Mouse (Mus musculus) embryonic fibroblast, embryonic 13.5 days (primary cell): ENCODE results near the gene Ppp1r12b. TPM values are rescaled to one million over a fixed set of nuclear protein-coding genes. Genes with fewer than 3 reads are reported as not detected.

Experiments
- H3K27ac ChIP-seq: 2 replicates; pipeline ENCODE4 v1.5.1; 2012; ENCODE audit warnings: low read length, control low read depth, inconsistent platforms; ENCODE audit not compliant: insufficient read depth
- H3K4me1 ChIP-seq: 2 replicates; pipeline ENCODE4 v1.6.1; 2011; ENCODE audit warnings: low read length; ENCODE audit not compliant: control insufficient read depth, insufficient read depth
- H3K4me3 ChIP-seq: 2 replicates; pipeline ENCODE4 v1.5.1; 2011; ENCODE audit warnings: mild to moderate bottlenecking, control low read depth, low read length; ENCODE audit not compliant: insufficient read depth
- CTCF ChIP-seq: IDR thresholded peaks from 2 replicates; pipeline ENCODE4 v1.5.1; 2011; ENCODE audit warnings: mild to moderate bottlenecking, control low read depth, low read length, moderate library complexity, borderline replicate concordance; ENCODE audit not compliant: insufficient read depth
- POLR2A ChIP-seq: IDR thresholded peaks from 2 replicates; pipeline ENCODE4 v1.6.1; 2011; ENCODE audit warnings: low read depth, mild to moderate bottlenecking, control low read depth, low read length, moderate library complexity
- polyA plus RNA-seq: library from polyadenylated mRNA; stranded (reverse); fragments of >200 nt; gene quantifications from 2 replicates; pipeline ENCODE4 v1.2.4, GENCODE M21; 2011; ENCODE audit warnings: low read depth; ENCODE audit not compliant: missing spikeins, insufficient read length

Gene Ppp1r12b
- polyA plus RNA-seq, 1 experiment = 20.3 TPM

DNA sequence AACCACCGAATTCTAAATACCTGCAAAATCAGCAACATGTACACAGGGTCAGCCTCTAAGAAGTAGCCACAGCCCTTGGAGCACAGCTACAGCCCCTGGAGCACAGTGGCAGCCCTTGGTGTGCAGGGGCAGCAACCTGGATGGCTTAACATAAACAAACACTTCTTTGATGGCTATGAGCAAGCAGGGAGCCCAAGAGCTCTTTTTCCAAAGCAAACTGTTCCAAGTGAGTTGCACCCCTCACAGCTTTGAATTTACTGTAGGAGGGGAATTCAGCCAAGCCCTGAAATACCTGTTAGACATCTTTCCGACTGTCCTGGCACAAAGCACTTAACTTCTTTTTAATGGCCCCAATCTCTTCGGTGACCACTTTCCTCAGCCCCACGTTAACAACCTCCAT is 14.9 kb downstream of the Ppp1r12b start:
- Histone ChIP-seq H3K4me1 (no peaks in the 10 kb centered on the region), H3K4me3 (no peak overlapping the region), H3K27ac (no peak overlapping the region)
- no peak for TF ChIP-seq POLR2A
- no peak for TF ChIP-seq CTCF

DNA sequence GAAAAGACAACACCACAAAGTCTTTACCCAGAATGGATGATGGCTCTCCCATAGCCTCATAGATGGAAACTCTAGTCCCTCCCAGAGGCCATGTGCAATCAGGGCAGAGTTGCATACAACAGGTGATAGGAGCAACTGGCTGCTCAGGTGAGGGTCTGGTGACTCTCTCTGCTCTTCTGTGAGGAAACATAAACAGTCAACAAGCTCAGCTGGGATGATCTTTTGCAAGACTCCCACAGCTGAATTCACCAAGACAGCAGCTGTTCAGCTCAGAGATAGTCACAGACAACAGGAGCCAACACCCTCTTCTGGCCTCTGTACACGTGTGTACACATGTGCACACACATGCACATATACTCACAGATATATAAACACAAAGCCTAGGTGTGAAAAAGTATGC is 17.5 kb downstream of the Ppp1r12b start:
- TF ChIP-seq POLR2A (no peak), CTCF (no peak)
- Histone ChIP-seq H3K4me3 (no peak overlapping the region), H3K4me1 (no peaks in the 10 kb centered on the region), H3K27ac (no peak overlapping the region)

DNA sequence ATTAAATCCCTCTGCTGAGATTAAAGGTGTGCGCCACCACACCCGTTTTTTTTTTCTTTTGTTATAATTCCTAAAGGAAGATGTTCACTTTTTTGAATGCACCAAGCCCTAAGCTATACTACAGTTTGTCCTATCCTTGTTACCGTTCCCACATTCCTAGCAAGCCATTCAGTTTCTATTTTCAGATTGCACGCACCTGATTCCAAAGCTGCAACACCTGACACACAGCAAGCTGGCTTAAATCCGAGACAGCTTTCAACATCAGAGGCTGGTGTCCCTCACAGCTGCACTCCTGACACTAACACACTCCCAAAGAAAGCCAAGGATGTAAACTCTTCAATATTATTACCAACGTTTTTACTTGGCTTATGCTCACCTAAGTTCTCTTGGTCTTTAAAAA is 19.4 kb downstream of the Ppp1r12b start:
- no peak overlapping the region for H3K27ac ChIP-seq
- no peak for TF ChIP-seq CTCF
- 0 out of 2 replicates have a peak, but pooled peaks cover 4% of the 10 kb centered on the region for H3K4me1 ChIP-seq
- H3K4me3 ChIP-seq = no peak overlapping the region

DNA sequence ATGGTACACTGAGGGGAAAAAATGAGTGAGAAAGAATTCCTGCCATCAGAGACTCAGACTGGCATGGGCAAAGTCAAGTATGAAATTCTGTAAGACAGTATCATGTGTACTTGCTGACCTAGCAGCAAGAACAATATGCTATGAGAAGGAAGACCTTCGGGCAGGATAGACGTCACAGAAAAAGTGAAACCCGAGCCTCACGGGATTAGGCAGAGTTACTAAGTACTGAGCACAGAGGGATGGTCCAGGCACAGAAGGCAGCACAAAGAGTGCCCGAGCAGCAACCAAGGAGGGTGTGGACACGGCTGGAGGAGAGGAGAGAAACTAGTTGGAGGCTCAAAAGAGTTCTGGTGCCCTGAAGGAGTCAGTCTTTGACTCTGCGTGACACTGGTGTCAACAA is 23.3 kb downstream of the Ppp1r12b start:
- no peak for TF ChIP-seq POLR2A
- TF ChIP-seq CTCF = no peak
- H3K4me1 ChIP-seq = 0 out of 2 replicates have a peak, but pooled peaks cover 4% of the 10 kb centered on the region
- no peak overlapping the region for H3K27ac ChIP-seq
- H3K4me3 ChIP-seq = no peak overlapping the region

DNA sequence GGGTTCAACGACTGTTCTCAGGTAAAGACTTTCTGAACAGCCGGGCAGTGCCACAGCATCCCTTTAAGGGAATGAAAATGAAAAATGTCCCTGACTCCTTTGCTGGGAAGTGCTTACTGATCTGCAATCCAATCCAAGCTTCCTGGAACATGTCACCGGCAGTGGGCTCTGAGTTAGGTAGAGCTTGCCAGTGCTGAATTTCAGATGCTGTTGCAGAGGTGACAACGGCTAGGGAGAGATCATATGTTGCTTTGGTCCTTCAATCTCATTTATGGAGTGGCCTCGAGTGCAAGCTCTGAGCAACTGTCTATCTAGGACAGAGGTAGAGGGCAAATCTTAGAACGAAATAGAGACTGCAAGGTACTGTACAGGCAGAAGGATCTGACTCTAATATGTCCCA is 36.7 kb downstream of the Ppp1r12b start:
- TF ChIP-seq CTCF = no peak
- TF ChIP-seq POLR2A = no peak
- peaks cover 4% of the 10 kb centered on the region for H3K4me1 ChIP-seq
- no peak overlapping the region for H3K27ac ChIP-seq
- no peak overlapping the region for H3K4me3 ChIP-seq

DNA sequence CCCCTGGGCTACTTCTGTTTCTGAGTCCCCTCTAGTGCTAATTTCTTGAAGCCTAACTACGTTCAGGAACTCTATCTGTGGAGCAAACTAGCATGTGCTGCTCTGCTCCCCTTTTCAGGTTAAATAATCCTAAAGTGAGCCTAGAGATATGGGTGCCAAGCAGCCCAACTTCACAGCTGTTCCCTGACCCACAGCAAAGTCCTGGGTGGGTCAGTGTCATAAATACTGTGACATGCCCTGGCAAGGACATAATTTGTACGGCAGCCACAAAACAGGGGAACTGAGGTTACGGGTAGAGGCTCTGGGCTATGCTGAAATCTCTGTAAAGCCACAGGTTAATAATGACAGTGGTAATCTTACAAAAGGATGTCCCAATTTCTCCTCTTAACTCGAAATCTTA is 40.3 kb downstream of the Ppp1r12b start:
- H3K27ac ChIP-seq = no peak overlapping the region
- H3K4me1 ChIP-seq = peaks cover 6% of the 10 kb centered on the region
- TF ChIP-seq POLR2A = no peak
- no peak for TF ChIP-seq CTCF
- no peak overlapping the region for H3K4me3 ChIP-seq

DNA sequence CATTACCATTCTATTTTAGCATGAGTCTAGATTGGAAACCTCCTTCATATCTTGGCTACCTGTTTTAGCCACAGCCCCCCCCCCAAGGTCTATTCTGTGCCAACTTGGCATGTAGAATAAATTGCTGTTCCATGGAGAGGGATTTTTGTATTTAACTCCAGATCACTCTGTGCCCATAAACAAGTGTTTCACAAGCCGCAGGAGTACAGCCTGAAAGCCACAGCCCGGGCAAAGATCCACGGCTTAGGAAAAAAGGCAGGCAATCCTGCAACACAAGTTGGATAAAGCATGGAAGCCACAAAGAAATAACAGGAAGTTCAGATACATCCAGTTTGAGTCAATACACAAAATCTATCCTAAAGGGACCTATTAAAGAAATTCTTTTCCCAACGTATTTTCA is 42.2 kb downstream of the Ppp1r12b start:
- H3K27ac ChIP-seq = no peak overlapping the region
- no peak overlapping the region for H3K4me3 ChIP-seq
- no peak for TF ChIP-seq POLR2A
- peaks cover 14% of the 10 kb centered on the region for H3K4me1 ChIP-seq

DNA sequence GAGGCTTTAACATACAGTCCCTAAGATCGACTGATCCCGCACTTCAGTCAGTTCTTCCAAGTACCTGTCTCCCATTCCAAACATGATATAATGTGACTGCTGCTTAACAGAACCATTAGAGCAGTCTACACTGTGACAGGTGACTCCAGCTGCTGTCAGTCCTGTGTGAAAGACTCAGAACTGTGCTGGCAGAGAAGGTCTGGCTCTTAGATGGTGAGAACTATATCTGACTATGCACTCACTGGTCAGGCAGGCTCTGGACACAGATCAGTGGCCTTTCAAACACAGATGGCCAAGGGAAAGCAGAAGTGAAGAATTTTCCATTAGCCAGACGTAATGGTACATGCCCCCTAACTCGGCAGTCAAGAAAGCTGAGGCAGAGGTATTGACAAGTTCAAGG is 43.9 kb downstream of the Ppp1r12b start:
- H3K4me3 ChIP-seq = no peak overlapping the region
- no peak for TF ChIP-seq CTCF
- TF ChIP-seq POLR2A = no peak
- no peak overlapping the region for H3K27ac ChIP-seq
- H3K4me1 ChIP-seq = peaks cover 16% of the 10 kb centered on the region

DNA sequence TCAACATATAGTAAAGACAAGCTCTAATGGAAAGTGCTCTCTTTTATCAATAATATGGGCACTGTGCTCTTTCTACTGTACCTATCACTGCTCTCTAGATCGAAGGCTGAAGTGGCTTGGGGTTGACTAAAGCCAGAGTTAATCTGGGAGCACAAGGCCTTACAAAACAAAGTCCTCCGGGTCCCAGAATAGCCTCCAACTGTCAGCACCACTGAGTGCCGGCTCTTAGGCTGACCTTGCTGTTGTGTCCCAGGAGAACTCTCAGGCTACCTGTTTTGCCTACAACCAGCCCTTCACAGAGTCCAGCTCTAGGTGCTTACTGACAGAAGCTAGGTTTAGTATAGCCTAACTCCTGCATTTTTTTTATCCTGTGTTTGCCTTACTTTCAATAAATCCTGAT is 45.7 kb downstream of the Ppp1r12b start:
- Histone ChIP-seq H3K4me3 (no peak overlapping the region), H3K4me1 (peaks cover 15% of the 10 kb centered on the region), H3K27ac (peak overlapping the region; percentile 99)
- TF ChIP-seq CTCF (no peak), POLR2A (no peak)

DNA sequence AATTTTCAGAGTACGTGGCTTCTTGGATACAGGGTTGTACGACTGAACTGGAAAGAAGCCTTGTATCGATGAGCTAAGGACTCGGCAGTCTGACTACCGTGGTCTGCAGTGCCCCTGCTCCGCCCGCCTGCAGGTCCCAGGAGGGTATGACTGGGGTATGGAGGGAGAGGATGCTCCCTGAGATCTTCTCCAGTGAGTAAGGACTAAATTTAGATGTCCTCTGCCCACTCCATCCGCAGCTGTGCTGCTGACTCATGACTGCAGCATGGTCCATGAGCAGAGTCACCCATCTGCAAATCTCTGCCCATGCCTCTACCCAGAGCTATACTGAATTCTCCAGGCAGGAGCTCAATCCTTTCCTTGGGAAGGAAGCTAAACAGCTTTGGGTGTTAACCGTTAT is 46.3 kb downstream of the Ppp1r12b start:
- H3K4me3 ChIP-seq = no peak overlapping the region
- H3K27ac ChIP-seq = peak overlapping the region; percentile 99
- TF ChIP-seq POLR2A (no peak; the same call in 1 of the 2 replicates), CTCF (no peak)

DNA sequence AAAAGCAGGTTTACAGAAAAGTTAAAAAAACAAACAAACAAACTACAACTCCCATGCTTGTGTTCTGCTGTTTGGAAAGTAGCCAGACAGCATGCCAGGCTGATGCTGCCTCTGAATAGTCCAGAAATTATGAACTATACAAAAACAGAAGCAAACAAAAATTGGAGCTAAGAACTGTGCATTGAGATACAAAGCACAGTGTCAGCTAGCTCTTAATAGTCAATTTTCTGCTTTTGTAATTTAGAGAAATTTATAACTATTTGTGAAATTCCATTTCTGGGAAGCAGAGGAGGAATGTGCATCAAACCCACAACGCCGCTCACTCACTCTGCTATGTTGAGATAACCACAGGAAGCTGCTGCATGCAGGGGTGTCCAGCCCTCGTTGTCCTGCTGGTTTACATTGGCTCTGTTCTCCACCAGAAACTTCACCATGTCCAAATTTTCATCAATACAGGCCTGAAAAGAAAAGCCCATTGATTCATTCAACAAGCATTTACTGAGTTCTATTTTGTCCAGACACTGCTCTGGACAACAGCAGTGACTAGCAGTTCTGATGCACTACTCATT is 53.6 kb downstream of the Ppp1r12b start:
- peaks cover 8% of the 10 kb centered on the region for H3K4me1 ChIP-seq
- TF ChIP-seq POLR2A (no peak), CTCF (no peak)
- peak overlapping the region; percentile 95 for H3K27ac ChIP-seq
- no peak overlapping the region for H3K4me3 ChIP-seq

More for the DNA sequence above, 46.3 kb downstream of the Ppp1r12b start:
- peaks cover 12% of the 10 kb centered on the region for H3K4me1 ChIP-seq
